Mouse (Mus musculus): ENCODE results near the gene Rdx. TPM values are rescaled to one million over a fixed set of nuclear protein-coding genes. Genes with fewer than 3 reads are reported as not detected.

Gene Rdx
- polyA plus RNA-seq, 1 experiment from 2014 or later: 55.3 TPM

DNA sequence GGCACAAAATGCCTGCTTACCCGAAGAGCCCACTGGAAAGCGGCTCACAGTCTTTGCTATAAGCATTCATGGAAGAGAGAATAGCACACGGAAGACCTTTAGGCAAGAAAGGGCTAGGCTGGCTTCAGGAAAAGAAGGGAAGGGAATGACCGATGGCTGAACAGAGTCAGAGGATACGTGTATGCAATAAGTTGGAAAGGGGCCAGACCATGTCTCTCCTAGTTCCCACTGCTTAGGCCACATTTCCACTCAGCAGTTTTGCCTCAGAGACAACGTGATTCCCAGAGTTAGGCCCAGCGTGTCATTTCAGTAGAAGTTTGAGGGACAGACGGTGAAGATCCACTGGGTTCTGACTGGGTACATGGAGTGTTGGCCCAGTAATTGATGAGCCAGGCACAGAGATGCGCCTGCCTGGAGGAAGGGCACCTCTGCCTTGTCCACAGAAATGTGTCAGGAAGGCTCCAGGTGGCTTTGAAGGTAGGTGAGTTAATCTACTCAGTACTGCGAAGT is 47.6 kb downstream of the Rdx start:
- no peak for ATAC-seq (ENCODE audit: insufficient read depth)
- no peak overlapping the region for H3K4me2 ChIP-seq
- 70% methylated on average over 10 of the region's 10 CpGs for WGBS (ENCODE audit: insufficient replicate concordance)

DNA sequence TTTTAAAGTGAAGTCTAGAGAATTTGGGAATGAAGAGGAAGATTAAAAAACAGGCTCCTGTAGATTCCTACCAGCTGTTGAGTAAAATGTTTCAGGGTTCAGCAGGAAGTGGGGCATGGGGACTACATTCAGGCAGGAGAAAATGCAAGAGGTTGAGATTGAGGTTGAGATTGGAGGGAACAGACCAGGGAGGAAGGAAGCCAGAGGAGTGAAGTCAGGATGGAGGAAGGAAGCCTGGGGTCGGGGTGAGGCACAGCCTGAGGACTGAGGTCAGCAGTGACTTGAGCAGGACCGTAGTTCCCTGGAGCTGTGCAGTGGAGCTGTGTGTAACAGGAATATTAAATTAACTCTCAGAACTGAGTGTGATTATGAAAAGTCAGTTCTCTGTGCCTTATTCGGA is 48.7 kb downstream of the Rdx start:
- no peaks in the 10 kb centered on the region; the same call in 1 of the 2 replicates for H3K4me1 ChIP-seq (replicated peaks)
- no peaks in the 10 kb centered on the region for H3K36me3 ChIP-seq (replicated peaks)
- WGBS (ENCODE audit: insufficient replicate concordance): 28% methylated on average over 3 of the region's 3 CpGs
- H3K4me3 ChIP-seq (replicated peaks): no peak overlapping the region
- ATAC-seq (ENCODE audit: insufficient read depth): no peak
- no peak overlapping the region for H3K4me2 ChIP-seq
- H3K27ac ChIP-seq (replicated peaks): no peak overlapping the region
- no peaks in the 10 kb centered on the region for H3K9me3 ChIP-seq (replicated peaks)
- no peaks in the 10 kb centered on the region for H3K27me3 ChIP-seq
- no peak overlapping the region for H3K9ac ChIP-seq

More for the DNA sequence above, 47.6 kb downstream of the Rdx start:
- Histone ChIP-seq H3K9ac (no peak overlapping the region), H3K9me3 (replicated peaks) (no peaks in the 10 kb centered on the region), H3K4me3 (replicated peaks) (no peak overlapping the region), H3K27me3 (no peaks in the 10 kb centered on the region), H3K27ac (replicated peaks) (no peak overlapping the region), H3K4me1 (replicated peaks) (no peaks in the 10 kb centered on the region; the same call in 1 of the 2 replicates), H3K36me3 (replicated peaks) (0 out of 2 replicates have a peak, but pooled peaks cover 7% of the 10 kb centered on the region)

DNA sequence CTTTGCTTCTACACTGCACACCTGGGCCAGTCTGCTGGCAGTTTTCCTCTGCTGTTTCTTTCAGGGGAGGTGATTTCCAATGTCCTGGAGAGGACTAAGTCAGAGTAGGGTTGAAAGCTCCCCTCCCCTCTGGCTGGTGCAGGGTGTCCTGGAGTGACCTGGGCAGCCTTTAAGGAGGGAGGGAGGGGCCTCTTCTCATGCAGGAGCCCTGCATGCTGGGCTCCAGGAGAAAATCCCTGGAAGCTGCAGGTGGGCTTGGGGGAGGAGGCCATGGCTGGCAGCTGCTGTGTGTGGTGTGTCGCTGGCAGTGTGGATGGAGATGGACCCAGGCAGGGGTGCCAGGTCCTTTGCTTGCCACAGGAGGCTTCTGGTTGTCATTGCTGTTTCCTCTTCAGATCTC is 50.4 kb downstream of the Rdx start:
- Histone ChIP-seq H3K4me3 (replicated peaks) (no peak overlapping the region), H3K4me1 (replicated peaks) (peaks cover 3% of the 10 kb centered on the region; the same call in 1 of the 2 replicates), H3K27ac (replicated peaks) (no peak overlapping the region), H3K4me2 (no peak overlapping the region), H3K9ac (no peak overlapping the region), H3K27me3 (no peaks in the 10 kb centered on the region), H3K36me3 (replicated peaks) (no peaks in the 10 kb centered on the region), H3K9me3 (replicated peaks) (no peaks in the 10 kb centered on the region)
- WGBS (ENCODE audit: insufficient replicate concordance): 58% methylated on average over 1 of the region's 1 CpGs
- ATAC-seq (ENCODE audit: insufficient read depth): no peak

DNA sequence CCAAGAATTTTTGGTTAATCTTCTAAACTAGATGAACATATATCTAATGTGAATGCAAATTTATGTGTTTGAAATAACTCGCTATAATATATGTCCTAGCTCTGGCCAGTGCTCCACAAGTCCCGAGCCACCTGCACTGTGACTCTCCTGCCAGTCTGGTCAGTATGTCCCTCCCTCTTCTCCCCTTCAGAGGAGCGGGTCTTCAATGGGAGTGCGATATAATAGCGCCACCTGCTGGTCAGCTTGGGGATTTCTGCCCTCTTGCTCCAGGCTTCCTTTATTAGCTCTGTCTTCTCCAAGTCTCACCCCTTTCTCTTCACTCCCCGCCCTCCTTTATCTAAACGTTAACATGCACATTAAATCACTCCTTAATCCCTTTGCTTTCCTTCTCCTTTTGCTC is 51.6 kb downstream of the Rdx start:
- Histone ChIP-seq H3K9ac (no peak overlapping the region), H3K36me3 (replicated peaks) (no peaks in the 10 kb centered on the region), H3K4me1 (replicated peaks) (peaks cover 14% of the 10 kb centered on the region), H3K27me3 (no peaks in the 10 kb centered on the region), H3K27ac (replicated peaks) (no peak overlapping the region), H3K4me3 (replicated peaks) (no peak overlapping the region), H3K9me3 (replicated peaks) (no peaks in the 10 kb centered on the region), H3K4me2 (no peak overlapping the region)
- WGBS (ENCODE audit: insufficient replicate concordance): 0% methylated on average over 7 of the region's 7 CpGs
- no peak for ATAC-seq (ENCODE audit: insufficient read depth)

DNA sequence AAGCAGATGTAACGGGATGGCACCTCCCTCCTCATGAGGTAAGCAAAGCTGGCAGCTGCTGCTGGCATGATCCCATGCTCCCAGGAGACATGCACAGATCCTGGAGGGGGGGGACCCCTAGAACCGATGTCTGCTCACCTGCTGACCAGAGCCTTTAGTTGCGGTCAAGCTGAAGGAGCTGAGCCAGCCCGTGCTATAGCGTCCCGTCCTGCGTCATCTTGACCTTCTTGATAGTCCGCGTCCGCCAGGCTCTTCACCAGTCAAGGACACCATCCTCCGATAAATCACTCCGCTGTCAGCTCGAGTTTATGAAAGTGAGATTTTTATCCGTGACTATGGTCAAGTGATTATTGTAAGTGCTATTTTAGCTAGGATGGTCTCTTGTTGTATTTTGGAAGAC is 53.5 kb downstream of the Rdx start:
- ATAC-seq (ENCODE audit: insufficient read depth): no peak
- Histone ChIP-seq H3K9me3 (replicated peaks) (no peaks in the 10 kb centered on the region), H3K27ac (replicated peaks) (no peak overlapping the region), H3K9ac (no peak overlapping the region), H3K36me3 (replicated peaks) (no peaks in the 10 kb centered on the region), H3K27me3 (no peaks in the 10 kb centered on the region), H3K4me1 (replicated peaks) (peaks cover 27% of the 10 kb centered on the region), H3K4me2 (no peak overlapping the region), H3K4me3 (replicated peaks) (no peak overlapping the region)
- WGBS (ENCODE audit: insufficient replicate concordance): 82% methylated on average over 14 of the region's 14 CpGs

DNA sequence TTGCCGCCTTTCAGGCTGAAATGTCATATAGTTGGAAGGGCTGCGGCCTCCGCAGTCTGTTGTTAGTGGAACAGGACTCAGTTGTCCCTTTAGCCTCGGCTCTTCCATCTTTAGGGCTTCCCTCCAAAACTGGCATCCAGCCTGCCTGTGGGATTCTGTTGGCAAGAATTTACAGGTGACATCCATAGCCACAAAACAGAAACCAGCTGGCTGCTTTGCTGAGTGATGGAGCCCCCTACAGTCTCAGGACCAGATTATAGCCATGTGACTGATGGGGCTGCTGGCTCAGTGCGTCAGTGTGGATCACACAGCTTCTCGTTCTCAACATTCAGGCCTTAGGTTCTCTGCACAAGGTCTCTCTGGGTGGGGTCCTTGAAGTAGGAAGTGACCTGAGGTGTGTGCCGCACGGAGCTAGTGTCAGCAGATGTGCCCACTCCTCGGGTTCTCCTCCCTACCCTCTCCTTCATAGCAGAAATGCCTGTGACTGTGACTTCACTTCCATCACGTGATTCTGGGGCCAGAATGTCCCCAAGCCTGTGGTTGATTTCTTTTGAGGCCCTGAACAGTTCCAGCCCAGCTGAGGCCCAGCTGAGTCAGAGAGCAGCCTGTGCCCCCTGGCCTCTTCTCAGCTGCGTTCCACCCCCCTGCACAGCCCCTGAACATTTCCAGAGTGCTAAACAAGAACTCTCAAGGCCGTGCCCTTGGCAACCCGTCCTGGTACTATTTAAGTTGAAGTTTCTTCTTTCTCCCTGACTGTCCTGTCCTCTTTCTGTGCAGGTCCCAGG is 55.3 kb downstream of the Rdx start:
- Histone ChIP-seq H3K4me3 (replicated peaks) (no peak overlapping the region), H3K36me3 (replicated peaks) (no peaks in the 10 kb centered on the region), H3K9ac (no peak overlapping the region), H3K27ac (replicated peaks) (no peak overlapping the region), H3K27me3 (no peaks in the 10 kb centered on the region), H3K4me1 (replicated peaks) (peaks cover 27% of the 10 kb centered on the region), H3K9me3 (replicated peaks) (no peaks in the 10 kb centered on the region), H3K4me2 (no peak overlapping the region)
- 62% methylated on average over 13 of the region's 13 CpGs for WGBS (ENCODE audit: insufficient replicate concordance)
- no peak for ATAC-seq (ENCODE audit: insufficient read depth)

DNA sequence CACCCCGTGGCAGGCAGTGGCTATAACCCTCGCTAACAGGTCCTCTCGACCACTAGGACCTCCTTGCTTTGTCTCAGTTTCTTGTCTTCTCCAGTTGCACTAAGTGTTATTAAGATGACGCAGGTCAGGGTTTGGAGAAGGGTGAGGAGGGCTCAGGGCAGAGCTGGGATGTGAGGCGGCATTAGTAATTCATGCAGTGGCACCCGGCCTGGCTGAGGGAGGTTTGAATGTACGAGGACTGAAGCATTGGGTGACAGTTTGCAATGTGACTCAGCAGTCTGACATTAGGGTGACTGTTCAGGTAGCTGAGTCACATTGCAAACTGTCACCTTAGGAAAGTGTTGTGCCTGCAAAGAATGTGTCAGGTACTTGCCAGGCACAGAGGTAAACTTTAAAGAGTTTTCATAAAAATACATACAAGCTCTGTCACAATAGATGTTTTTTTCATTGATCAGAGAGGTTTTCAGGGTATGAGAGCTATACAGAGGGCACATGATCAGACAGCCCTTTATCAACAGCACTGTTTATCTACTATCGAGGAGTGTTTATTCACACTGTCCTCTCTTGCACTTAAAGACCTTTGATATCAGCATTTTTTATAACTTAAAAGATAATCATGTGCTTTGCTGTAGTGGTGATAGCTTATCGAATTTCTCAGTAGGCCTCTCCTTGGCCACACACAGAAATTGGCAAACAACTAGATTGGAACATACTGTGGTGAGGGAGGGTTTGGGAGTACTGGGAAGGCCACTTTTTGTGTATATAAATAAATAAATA is 56.7 kb downstream of the Rdx start:
- no peaks in the 10 kb centered on the region for H3K36me3 ChIP-seq (replicated peaks)
- no peaks in the 10 kb centered on the region for H3K9me3 ChIP-seq (replicated peaks)
- H3K4me1 ChIP-seq (replicated peaks): peaks cover 27% of the 10 kb centered on the region
- H3K27me3 ChIP-seq: no peaks in the 10 kb centered on the region
- ATAC-seq (ENCODE audit: insufficient read depth): peak; percentile 85
- H3K4me3 ChIP-seq (replicated peaks): no peak overlapping the region
- no peak overlapping the region for H3K9ac ChIP-seq
- WGBS (ENCODE audit: insufficient replicate concordance): 36% methylated on average over 9 of the region's 9 CpGs
- H3K27ac ChIP-seq (replicated peaks): peak overlapping the region; percentile 41
- H3K4me2 ChIP-seq: no peak overlapping the region

DNA sequence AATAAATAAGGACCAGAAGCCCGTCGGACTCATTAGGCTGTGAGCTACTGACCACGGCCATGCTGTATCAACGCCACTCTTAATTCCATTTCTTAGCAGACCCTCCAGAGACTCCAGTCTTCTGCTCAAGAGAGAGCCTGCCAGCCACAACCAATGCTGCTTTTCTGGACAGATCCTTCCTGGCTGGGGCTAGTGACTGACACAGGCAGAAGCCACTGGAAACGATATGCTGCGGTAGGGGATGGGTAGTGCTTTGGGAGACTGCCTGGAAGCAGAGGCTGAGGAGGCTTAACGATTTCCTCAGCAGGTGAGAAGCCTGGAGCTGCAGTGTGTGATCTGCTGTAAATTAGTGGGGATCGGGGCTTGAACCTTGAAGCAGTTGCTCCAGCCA is 57.2 kb downstream of the Rdx start:
- Histone ChIP-seq H3K4me1 (replicated peaks) (peaks cover 27% of the 10 kb centered on the region), H3K4me2 (0 out of 2 replicates have a peak overlapping the region, but pooled peaks have one; percentile 11), H3K36me3 (replicated peaks) (no peaks in the 10 kb centered on the region), H3K9me3 (replicated peaks) (no peaks in the 10 kb centered on the region), H3K4me3 (replicated peaks) (no peak overlapping the region), H3K27ac (replicated peaks) (no peak overlapping the region), H3K27me3 (no peaks in the 10 kb centered on the region), H3K9ac (no peak overlapping the region)
- WGBS (ENCODE audit: insufficient replicate concordance): 57% methylated on average over 8 of the region's 8 CpGs
- ATAC-seq (ENCODE audit: insufficient read depth): no peak

DNA sequence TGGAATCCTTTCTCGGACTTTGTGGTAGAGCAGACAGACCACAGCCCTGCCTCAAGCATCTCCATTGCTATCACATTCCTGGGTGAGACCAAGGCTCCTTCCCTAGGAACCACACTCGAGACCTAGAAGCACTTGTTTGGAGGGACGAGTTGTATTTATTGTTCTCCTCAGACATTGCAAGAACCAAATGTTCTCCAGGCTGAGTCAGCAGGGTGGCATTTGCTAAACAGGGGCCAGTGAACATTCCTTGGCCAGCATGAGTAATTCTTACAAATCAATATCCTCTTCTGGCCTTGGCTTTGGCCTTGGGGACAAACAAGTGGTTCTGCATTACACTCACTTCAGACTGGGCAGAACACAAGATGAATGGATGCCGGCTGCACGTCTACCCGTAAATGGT is 58.5 kb downstream of the Rdx start:
- WGBS (ENCODE audit: insufficient replicate concordance): 75% methylated on average over 6 of the region's 6 CpGs
- no peak overlapping the region for H3K4me2 ChIP-seq
- no peaks in the 10 kb centered on the region for H3K36me3 ChIP-seq (replicated peaks)
- no peak overlapping the region for H3K4me3 ChIP-seq (replicated peaks)
- H3K27me3 ChIP-seq: no peaks in the 10 kb centered on the region
- no peak overlapping the region for H3K9ac ChIP-seq
- no peak for ATAC-seq (ENCODE audit: insufficient read depth)
- peaks cover 27% of the 10 kb centered on the region for H3K4me1 ChIP-seq (replicated peaks)
- H3K27ac ChIP-seq (replicated peaks): no peak overlapping the region
- no peaks in the 10 kb centered on the region for H3K9me3 ChIP-seq (replicated peaks)

DNA sequence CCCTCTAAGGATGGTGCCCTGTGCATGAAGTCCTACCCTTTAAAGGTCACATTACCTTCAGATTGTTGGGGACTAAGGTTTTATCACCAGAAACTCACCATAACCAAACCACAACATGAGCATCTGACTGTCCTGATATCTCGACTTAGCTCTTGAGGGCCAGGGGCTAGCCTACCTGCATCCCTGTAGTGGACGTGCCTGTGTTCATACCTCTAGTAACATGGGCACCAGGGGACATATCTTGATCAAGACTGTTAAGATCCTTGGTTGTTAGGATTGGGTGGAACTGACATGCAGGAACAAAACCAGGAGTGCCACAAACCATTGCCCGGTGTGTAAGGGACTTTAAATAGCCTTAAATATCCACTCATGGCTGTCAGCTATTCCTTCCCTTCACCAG is 60.2 kb downstream of the Rdx start:
- Histone ChIP-seq H3K4me3 (replicated peaks) (no peak overlapping the region), H3K4me1 (replicated peaks) (peaks cover 34% of the 10 kb centered on the region), H3K27ac (replicated peaks) (no peak overlapping the region), H3K36me3 (replicated peaks) (no peaks in the 10 kb centered on the region), H3K9me3 (replicated peaks) (no peaks in the 10 kb centered on the region), H3K9ac (no peak overlapping the region), H3K4me2 (no peak overlapping the region), H3K27me3 (no peaks in the 10 kb centered on the region)
- 58% methylated on average over 3 of the region's 3 CpGs for WGBS (ENCODE audit: insufficient replicate concordance)
- ATAC-seq (ENCODE audit: insufficient read depth): no peak

DNA sequence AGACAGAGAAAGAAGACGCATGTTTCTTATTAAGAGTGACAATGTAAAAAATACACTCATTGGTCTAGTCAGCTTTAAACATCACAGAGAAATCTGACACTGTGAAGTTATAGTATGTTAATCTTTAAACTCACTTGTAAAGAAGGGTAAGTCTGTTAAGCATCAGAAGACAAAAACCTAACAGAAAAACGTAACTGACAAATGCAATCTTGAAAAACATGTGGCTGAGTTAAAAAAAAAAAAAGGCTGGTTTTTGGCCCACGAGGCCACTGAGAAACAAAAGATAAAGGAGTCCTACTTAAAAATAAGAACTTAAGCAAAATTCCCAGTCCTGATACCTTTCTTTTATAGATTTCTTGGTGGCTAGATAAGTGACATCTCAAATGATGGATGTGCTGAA is 63.8 kb downstream of the Rdx start:
- Histone ChIP-seq H3K4me1 (replicated peaks) (0 out of 2 replicates have a peak, but pooled peaks cover 8% of the 10 kb centered on the region), H3K36me3 (replicated peaks) (peaks cover 5% of the 10 kb centered on the region), H3K4me3 (replicated peaks) (no peak overlapping the region), H3K27me3 (no peaks in the 10 kb centered on the region), H3K27ac (replicated peaks) (no peak overlapping the region), H3K4me2 (no peak overlapping the region), H3K9me3 (replicated peaks) (no peaks in the 10 kb centered on the region), H3K9ac (no peak overlapping the region)
- no peak for ATAC-seq (ENCODE audit: insufficient read depth)
- WGBS (ENCODE audit: insufficient replicate concordance): 32% methylated on average over 3 of the region's 3 CpGs
